Mouse (Mus musculus) stomach, postnatal 0 days (tissue): ENCODE data around the gene Prkg2. TPM values are rescaled to one million over a fixed set of nuclear protein-coding genes. Genes with fewer than 3 reads are reported as not detected.

Source experiments
- ATAC-seq: fragments of 200-750 bp; cut with Nextera tagmentation; 2 replicates; pipeline ENCODE4 v1.8.0; 2017; ENCODE audit not compliant: low FRiP score, low TSS enrichment
- DNase-seq: peaks from one replicate; pipeline ENCODE4 v3.0.0-alpha.2; 2016; ENCODE audit warnings: low spot score
- H3K27ac ChIP-seq: fragments of 300-500 bp; sonication (generic); replicated peaks from 2 replicates; pipeline ENCODE4 v1.5.1; 2014; ENCODE audit warnings: mild to moderate bottlenecking, control low read depth
- H3K27me3 ChIP-seq: fragments of 300-500 bp; sonication (generic); 2 replicates; pipeline ENCODE4 v1.6.1; 2014; ENCODE audit warnings: low read length; ENCODE audit not compliant: control insufficient read depth, insufficient read depth
- H3K36me3 ChIP-seq: fragments of 300-500 bp; sonication (generic); 2 replicates; pipeline ENCODE4 v1.6.1; 2014; ENCODE audit warnings: low read length, mixed read lengths; ENCODE audit not compliant: control insufficient read depth, insufficient read depth
- H3K4me1 ChIP-seq: fragments of 300-500 bp; sonication (generic); replicated peaks from 2 replicates; pipeline ENCODE4 v1.6.1; 2014; ENCODE audit warnings: antibody characterized with exemption; ENCODE audit not compliant: control insufficient read depth, insufficient read depth
- H3K4me2 ChIP-seq: fragments of 300-500 bp; sonication (generic); replicated peaks from 2 replicates; pipeline ENCODE4 v1.6.1; 2014; ENCODE audit warnings: low read depth, mild to moderate bottlenecking, control low read depth, moderate library complexity
- H3K4me3 ChIP-seq: fragments of 300-500 bp; sonication (generic); 2 replicates; pipeline ENCODE4 v1.5.1; 2014; ENCODE audit warnings: low read depth, low read length, control low read depth
- H3K9ac ChIP-seq: fragments of 300-500 bp; sonication (generic); 2 replicates; pipeline ENCODE4 v1.6.1; 2014; ENCODE audit warnings: mild to moderate bottlenecking, low read length, control low read depth, mixed read lengths
- H3K9me3 ChIP-seq: fragments of 300-500 bp; sonication (generic); 2 replicates; pipeline ENCODE4 v1.6.1; 2016; ENCODE audit warnings: low read length; ENCODE audit not compliant: control insufficient read depth
- CTCF ChIP-seq: IDR thresholded peaks from 2 replicates; pipeline ENCODE4 v1.5.1; 2016; ENCODE audit warnings: antibody characterized with exemption, low read depth, mild to moderate bottlenecking, moderate library complexity
- EP300 ChIP-seq: optimal IDR thresholded peaks from 2 replicates; pipeline ENCODE3; 2016; ENCODE audit warnings: antibody characterized with exemption
- WGBS: fragments of 180-500 bp; shearing (Covaris S2); extraction: QIAGEN DNeasy Blood & Tissue Kit; methylation state at CpG from one replicate; pipeline ENCODE4 v1.1.7; 2014; 5-methylcytosine and 5-hydroxymethylcytosine counted together
- polyA plus RNA-seq: library from polyadenylated mRNA; unstranded; fragments of >200 nt; fragmentation: Nextera tagmentation; extraction: Ambion mirVana; gene quantifications from 2 replicates; pipeline ENCODE4 v1.2.1, GENCODE M21; 2015

Gene Prkg2
- polyA plus RNA-seq, 1 experiment from 2014 or later: 0.67 TPM

- Histone ChIP-seq H3K27me3 (no peaks in the 10 kb centered on the region), H3K9me3 (no peaks in the 10 kb centered on the region), H3K4me3 (no peak overlapping the region), H3K36me3 (no peaks in the 10 kb centered on the region), H3K4me1 (no peaks in the 10 kb centered on the region), H3K9ac (no peak overlapping the region), H3K4me2 (no peak overlapping the region), H3K27ac (no peak overlapping the region)
- ATAC-seq (no peak), DNase-seq (no peak)
- WGBS: 80% methylated on average over 2 of the region's 2 CpGs
- TF ChIP-seq EP300: no peak
- no peak for TF ChIP-seq CTCF
Measured at GRCm38 (mm10) chr5:98890544-98891050, 146.6 kb downstream of the Prkg2 start.

GRCm38 (mm10) chr5:98882096-98882495, 155.1 kb downstream of the Prkg2 start:
- TF ChIP-seq EP300 (no peak), CTCF (no peak)
- H3K4me3 ChIP-seq: no peak overlapping the region
- no peaks in the 10 kb centered on the region for H3K4me1 ChIP-seq
- 62% methylated on average over 3 of the region's 3 CpGs for WGBS
- H3K27ac ChIP-seq: no peak overlapping the region
- H3K27me3 ChIP-seq: no peaks in the 10 kb centered on the region
- no peak overlapping the region for H3K9ac ChIP-seq
- ATAC-seq (no peak), DNase-seq (no peak)
- H3K9me3 ChIP-seq: no peaks in the 10 kb centered on the region
- no peak overlapping the region for H3K4me2 ChIP-seq
- H3K36me3 ChIP-seq: no peaks in the 10 kb centered on the region

Other genes starting within 250 kb of the Prkg2 start
- 1.4 and 1.7 TPM in 2 replicates for gene Bmp3, start 182.9 kb downstream of the Prkg2 start, polyA plus RNA-seq